Mouse (Mus musculus) spleen, adult 18-20 months (tissue): ENCODE data around the gene Rbm46.

Source experiments
- DNase-seq, 2 experiments: peaks; one replicate each; pipeline ENCODE4 v3.0.0; 2022; ENCODE audit warnings: mixed read lengths in 2 of 2

Gene Rbm46

GRCm38 (mm10) chr3:82876372-82876739 is at the start of gene Rbm46:
TSS of gene Rbm46 (minus strand) at chr3:82876483.
- DNase-seq, result peak; percentile 4 to 5

- no peak for DNase-seq
These were observed 39.3 kb upstream of the Rbm46 start for GRCm38 (mm10) chr3:82915632-82916031.

- DNase-seq, result no peak
These were observed 32.4 kb upstream of the Rbm46 start for GRCm38 (mm10) chr3:82908671-82909070.

GRCm38 (mm10) chr3:82904211-82904908 is 28.1 kb upstream of the Rbm46 start:
- no peak for DNase-seq

- DNase-seq, result no peak
These were observed 27.4 kb upstream of the Rbm46 start, which contains the start of gene Lrat for GRCm38 (mm10) chr3:82903613-82904205. TSS of gene Lrat (minus strand) at chr3:82903973.

GRCm38 (mm10) chr3:82902757-82903612 is 26.7 kb upstream of the Rbm46 start:
- no peak for DNase-seq

- DNase-seq, result no peak
These were observed 12.6 kb upstream of the Rbm46 start for GRCm38 (mm10) chr3:82888842-82889241.

GRCm38 (mm10) chr3:82877258-82877657 is 975 bp upstream of the Rbm46 start:
- DNase-seq, result no peak

GRCm38 (mm10) chr3:82875671-82876371 is 462 bp downstream of the Rbm46 start:
- DNase-seq, result no peak

- DNase-seq, result no peak
These were observed 18.7 kb downstream of the Rbm46 start for GRCm38 (mm10) chr3:82857414-82858077.

GRCm38 (mm10) chr3:82825165-82825564 is 51.1 kb downstream of the Rbm46 start:
- no peak for DNase-seq

- no peak for DNase-seq
These were observed 64.4 kb downstream of the Rbm46 start for GRCm38 (mm10) chr3:82811851-82812250.

GRCm38 (mm10) chr3:82810334-82811120 is 65.8 kb downstream of the Rbm46 start:
- DNase-seq, result no peak

- DNase-seq, result no peak
These were observed 66.5 kb downstream of the Rbm46 start for GRCm38 (mm10) chr3:82809769-82810168.

- DNase-seq, result no peak
These were observed 67.9 kb downstream of the Rbm46 start for GRCm38 (mm10) chr3:82808323-82808911.

GRCm38 (mm10) chr3:82805291-82805690 is 71.0 kb downstream of the Rbm46 start:
- no peak for DNase-seq

- DNase-seq, result no peak
These were observed 75.8 kb downstream of the Rbm46 start for GRCm38 (mm10) chr3:82800470-82800843.

- DNase-seq, result no peak
These were observed 76.4 kb downstream of the Rbm46 start for GRCm38 (mm10) chr3:82799735-82800469.

- DNase-seq, result no peak
These were observed 82.6 kb downstream of the Rbm46 start for GRCm38 (mm10) chr3:82793656-82794055.

GRCm38 (mm10) chr3:82791663-82792062 is 84.6 kb downstream of the Rbm46 start:
- no peak for DNase-seq
